Mouse (Mus musculus) ES-E14 (cell line): ENCODE measurements around the gene Fkbpl.

Source experiments
- HCFC1 ChIP-seq: IDR thresholded peaks from 2 replicates; pipeline ENCODE4 v1.6.1; 2012; ENCODE audit warnings: low read length, inconsistent platforms, borderline replicate concordance; ENCODE audit not compliant: insufficient read depth
- MAFK ChIP-seq: IDR thresholded peaks from 2 replicates; pipeline ENCODE4 v1.6.1; 2014; ENCODE audit warnings: mild to moderate bottlenecking, low read depth, low read length, inconsistent platforms; ENCODE audit not compliant: insufficient read depth

DNA sequence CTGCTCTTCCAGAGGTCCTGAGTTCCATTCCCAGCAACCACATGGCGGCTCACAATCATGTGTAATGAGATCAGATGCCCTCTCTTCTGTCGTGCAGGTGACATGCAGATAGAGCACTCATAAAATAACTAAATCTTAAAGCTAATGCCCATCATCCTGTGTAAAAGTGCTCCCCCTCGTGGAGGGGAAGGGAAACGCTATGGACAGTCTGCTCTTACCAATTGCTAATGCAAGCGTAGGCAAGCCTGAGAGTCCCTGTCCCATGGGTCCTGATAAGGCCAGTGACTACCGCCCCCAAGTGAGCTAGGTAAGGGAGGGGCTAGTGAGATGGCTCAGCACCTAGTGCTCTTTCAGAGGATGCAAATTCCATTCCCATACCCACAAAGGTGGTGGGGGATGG lies 25.6 kb upstream of the Fkbpl start:
- TF ChIP-seq HCFC1 (no peak), MAFK (no peak)
